Mouse (Mus musculus) testis, adult 2 months (tissue): Measurements from ENCODE around the gene Gm36864.

ENCODE experiments used
- CTCF ChIP-seq: fragments of 200-500 bp; IDR thresholded peaks from 2 replicates; pipeline ENCODE4 v1.5.1; 2012; ENCODE audit warnings: low read depth, mild to moderate bottlenecking, inconsistent platforms, low read length, moderate library complexity; ENCODE audit not compliant: control insufficient read depth, insufficient read depth, insufficient replicate concordance
- POLR2A ChIP-seq: fragments of 200-500 bp; IDR thresholded peaks from 2 replicates; pipeline ENCODE4 v1.6.1; 2012; ENCODE audit warnings: low read depth, mild to moderate bottlenecking, inconsistent platforms, low read length, moderate library complexity; ENCODE audit not compliant: control insufficient read depth

- TF ChIP-seq POLR2A (no peak), CTCF (peak; percentile 37; the same call in 1 of the 2 replicates)
These were observed 41.3 kb downstream of the Gm36864 start for GRCm38 (mm10) chr7:44277250-44277622.
